Mouse (Mus musculus) lung, postnatal 0 days (tissue): ENCODE results near the gene Trim39.

Experiments used
- CTCF ChIP-seq: IDR thresholded peaks from 2 replicates; pipeline ENCODE4 v1.5.1; 2016; ENCODE audit warnings: antibody characterized with exemption, mild to moderate bottlenecking
- EP300 ChIP-seq: IDR thresholded peaks from 2 replicates; pipeline ENCODE4 v1.6.1; 2016; ENCODE audit warnings: antibody characterized with exemption, mild to moderate bottlenecking, control low read depth

- TF ChIP-seq CTCF, result no peak
- no peak for TF ChIP-seq EP300
Measured at GRCm38 (mm10) chr17:36261511-36262166, 10.4 kb downstream of the Trim39 start.
